Mouse (Mus musculus): ENCODE measurements around the gene Drosha.
"Not testable (repeated sequence)": the region's sequence is repeated elsewhere in the genome, so short reads cannot be mapped to it uniquely, and the experiment has no call there.

Drosha gene

DNA sequence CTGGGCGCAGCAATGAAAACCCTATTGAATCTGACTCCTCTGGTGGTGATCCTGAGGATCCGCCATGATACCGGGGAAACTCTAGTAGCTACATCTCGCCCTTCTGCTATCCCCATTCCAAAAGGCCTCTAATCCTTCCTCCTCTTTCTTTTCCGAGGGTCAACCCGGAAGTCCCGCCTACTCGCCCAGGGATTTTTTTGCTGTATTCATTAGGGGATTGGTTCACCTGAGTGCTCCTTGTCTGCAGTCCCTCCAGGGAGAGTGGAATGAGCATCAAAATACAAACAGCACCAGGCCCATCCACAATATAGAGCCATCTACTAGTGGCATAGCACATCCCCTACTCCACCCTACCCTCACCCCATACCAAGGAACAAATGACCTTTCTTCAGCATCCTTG is 62.6 kb downstream of the Drosha start:
- DNase-seq, result no peak

- no peak for DNase-seq
These were observed 63.7 kb downstream of the Drosha start for GRCm38 (mm10) chr15:12888312-12888711.

DNA sequence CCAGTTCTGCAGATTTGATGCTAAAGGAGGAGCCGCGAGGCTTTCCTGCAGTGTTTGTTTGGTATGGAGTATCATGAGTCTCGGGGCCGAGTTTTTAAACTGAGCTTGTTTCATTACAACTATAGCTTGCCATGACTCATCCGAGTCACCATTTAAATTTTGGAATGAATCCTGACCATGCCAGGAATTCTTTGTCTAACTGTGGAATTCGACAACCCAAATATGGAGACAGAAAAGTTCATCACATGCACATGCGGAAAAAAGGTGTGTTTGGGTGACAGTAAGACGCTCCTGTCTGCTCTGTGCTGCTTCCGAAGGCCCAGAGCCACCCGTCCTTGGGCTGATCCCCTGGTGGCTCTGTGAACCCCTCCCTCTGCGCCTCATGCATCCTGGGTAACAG is 65.3 kb downstream of the Drosha start:
- no peak for DNase-seq

- DNase-seq, result no peak
These were observed 70.8 kb downstream of the Drosha start for GRCm38 (mm10) chr15:12895426-12895825.

DNA sequence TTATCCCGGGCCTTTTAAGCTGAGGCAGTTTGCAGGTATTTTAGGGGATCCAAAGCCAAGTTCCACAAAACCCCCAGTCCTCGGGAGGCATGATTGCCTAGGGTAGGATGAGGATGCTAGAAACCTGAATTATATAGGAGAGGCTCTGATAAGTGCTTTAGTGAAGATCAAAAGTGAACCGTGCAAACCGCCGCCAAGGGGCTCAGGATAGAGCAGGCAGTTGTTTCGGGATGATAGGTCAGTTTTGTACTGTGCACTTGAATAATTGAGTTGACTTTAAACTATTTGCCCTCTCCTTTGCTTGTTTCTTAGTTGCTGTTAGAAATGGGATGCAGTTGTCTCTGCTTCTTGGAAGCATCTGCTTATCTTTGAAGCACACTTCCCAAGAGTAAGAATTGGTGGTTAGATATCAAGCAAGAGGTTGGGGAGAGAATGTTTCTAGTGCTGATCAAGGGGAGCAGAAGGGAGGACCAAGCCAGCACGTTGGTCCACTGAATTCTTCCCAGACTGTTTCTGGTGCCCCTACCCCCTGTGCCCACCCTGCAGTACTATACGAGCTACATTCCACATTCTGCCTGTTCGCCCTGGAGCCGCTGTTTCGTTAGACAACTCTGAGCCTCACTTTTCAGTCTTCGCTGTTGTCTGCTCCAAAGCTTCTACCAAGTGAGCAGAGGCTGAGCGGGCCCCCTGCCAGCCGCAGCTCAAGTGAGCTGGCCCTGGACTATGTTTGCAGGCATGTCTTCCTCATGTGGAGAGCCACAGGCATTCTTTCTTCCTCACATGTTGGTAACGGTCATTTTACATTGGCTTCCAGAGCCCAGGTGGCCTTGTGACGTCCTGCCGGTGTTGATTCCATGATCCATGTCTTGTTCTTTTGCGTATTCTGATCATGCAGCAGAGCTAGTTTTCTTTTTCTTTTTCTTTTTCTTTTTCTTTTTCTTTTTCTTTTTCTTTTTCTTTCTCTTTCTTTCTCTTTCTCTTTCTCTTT is 71.7 kb downstream of the Drosha start:
- DNase-seq, result no peak

DNA sequence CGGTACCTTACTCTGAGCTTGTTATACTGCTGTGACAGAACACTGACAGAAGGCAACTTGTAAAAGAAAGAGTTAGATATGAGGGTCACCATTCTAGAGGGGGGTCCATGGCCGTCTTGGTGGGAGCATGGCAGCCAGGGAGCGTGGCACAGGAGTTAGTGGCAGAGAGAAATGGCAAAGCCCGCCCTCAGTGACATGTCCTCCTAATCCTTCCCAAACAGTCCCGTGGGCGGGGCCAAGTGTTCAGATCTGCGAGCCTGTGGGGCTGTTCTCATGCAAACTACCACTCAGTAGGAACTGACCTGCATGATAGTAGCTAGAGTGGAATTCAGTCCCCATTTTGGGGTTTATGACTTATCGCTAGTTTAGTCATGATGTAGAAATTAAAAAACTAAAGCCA is 73.2 kb downstream of the Drosha start:
- no peak for DNase-seq

- no peak for DNase-seq
These were observed 76.0 kb downstream of the Drosha start for GRCm38 (mm10) chr15:12900428-12901196.

DNA sequence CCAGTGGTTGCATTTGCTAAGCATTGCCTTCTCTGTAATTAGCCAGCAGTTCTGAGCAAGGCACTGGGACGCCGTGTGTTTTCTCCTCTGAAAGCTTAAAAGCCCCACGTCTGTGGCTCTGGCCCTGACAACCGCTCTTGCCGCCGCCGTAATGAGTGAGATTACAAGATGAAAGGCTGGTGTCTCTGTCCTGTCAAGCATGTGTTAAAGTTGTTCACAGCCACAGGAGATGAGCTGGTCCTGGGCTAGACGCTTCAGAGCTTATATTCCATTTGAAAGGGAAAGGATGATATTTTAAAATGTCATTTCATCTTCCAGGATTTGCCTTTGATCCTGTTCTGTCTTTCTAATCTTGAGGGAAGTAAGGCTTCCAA is 76.6 kb downstream of the Drosha start:
- DNase-seq, result no peak

DNA sequence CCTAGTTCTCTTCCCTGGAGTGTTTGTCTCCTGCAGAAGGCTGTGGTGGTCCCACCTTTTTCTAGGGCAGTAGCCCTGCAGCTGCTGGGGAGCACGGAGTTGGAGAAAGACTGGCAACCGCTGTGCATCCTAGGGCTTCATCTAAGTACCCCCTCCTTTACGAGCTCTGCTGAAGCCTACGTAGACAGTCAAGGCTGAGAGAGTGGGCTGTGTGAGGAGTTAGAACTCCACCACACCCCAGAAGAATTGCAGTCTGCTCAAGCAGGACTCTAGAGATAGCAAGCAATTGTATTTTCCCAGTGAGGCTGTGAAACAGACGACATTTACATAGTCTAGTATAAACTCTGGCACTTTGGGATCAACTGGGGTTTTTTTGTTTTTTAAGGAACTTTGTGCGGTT is 79.8 kb downstream of the Drosha start:
- DNase-seq, result no peak

GRCm38 (mm10) chr15:12907962-12908719 is 83.5 kb downstream of the Drosha start:
- no peak for DNase-seq

DNA sequence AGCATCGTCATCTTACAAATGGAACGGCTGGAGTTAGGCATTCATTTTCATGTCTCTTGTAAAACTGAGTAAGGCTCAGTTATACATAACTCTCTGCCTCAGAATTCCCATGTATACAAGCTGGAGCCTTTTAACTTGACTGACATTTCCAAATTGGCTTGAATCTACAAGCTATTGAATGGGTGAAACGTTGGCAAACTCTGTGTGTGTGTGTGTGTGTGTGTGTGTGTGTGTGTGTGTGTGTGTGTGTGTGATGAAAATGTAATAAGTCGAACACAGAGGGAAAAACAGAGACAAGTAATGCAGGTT is 84.1 kb downstream of the Drosha start:
- DNase-seq, result no peak

GRCm38 (mm10) chr15:12909171-12909570 is 84.6 kb downstream of the Drosha start:
- DNase-seq, result no peak

DNA sequence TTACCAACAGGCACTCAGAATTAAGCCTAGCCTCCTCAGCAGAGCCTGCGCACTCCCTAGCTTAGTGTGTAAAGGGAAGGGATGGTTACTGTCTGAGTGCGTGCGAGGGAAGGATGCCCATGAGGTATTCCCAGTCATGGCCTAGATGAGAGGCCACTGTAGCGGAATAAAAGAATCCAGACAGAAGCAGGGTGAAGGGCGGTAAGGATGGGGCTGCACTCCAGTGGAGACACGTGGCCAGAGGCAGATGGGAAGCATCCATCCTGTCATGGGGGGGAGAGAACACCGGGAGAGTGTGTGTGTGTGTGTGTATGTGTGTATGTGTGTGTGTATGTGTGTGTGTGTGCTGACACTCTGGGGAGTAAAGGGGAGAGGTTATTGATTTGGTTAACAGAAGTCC is 86.5 kb downstream of the Drosha start:
- no peak for DNase-seq

DNA sequence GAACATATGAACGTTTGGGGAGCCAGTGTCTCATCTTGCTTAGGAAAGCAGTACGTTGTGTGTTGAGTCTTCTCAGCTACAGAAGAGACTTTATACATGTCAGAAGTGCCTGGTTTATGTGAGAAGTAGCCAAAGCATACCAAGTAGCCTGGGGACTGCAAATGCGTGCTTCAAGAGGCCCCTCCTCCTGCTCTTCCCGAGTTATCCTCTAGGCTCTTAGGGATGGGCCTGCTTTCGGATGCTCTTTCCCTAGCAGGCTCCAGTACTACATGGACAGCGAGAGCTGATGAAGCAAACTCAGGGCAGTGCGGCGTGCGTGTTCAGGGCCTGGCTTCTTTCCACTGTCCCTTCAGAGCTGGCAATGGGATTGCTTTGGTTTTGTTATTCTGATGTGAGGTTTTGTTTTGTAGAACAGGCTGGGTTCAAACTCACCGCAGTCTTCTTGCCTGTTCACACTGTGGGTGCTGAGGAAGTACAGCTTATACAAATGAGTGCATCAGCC is 91.8 kb downstream of the Drosha start:
- no peak for DNase-seq

GRCm38 (mm10) chr15:12919326-12919966 is 94.8 kb downstream of the Drosha start:
- not testable (repeated sequence) for DNase-seq

DNA sequence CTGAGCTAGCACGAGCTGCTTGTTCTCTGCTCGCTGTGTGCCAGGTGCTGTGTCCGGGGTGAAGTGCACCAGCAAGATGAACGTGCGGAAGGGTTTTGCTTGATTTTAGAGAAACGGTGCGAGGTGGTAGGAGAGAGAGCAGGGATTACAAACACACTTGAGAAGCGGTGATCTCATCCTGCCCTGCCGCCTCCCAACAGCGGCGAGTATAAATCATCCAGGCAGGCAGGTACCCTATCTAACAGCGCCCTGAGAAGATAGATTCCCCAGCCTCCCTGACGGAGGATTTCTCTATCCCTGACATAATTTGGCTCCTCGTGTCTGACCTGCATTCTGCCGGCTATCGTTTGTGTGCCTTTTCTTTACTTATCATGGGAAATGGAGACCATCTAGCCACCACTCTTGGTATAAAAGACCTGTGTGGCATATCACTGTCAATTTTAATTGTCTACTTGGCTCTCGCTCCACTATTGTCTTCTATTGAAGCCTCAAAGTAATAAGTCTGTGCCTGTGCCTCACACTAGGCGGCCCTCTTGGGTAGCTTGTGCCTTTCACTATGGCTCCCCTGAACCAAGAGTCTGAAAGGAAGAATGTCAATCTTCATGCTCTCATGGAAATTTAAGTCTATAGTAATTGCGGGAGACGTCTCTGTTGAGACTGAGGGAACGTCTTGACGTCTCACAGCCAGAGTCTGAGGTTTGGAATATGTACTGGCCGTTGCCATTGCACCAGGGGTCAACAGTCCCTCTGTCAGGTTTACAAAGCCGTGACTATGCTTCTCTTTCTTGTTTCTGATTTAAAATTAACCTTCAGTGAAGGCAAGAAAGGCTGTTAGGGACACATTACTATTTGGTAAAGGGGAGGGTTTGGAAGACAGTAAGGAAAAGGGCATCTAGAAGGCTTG is 95.6 kb downstream of the Drosha start:
- no peak for DNase-seq

GRCm38 (mm10) chr15:12921901-12922300 is 97.3 kb downstream of the Drosha start:
- no peak for DNase-seq

DNA sequence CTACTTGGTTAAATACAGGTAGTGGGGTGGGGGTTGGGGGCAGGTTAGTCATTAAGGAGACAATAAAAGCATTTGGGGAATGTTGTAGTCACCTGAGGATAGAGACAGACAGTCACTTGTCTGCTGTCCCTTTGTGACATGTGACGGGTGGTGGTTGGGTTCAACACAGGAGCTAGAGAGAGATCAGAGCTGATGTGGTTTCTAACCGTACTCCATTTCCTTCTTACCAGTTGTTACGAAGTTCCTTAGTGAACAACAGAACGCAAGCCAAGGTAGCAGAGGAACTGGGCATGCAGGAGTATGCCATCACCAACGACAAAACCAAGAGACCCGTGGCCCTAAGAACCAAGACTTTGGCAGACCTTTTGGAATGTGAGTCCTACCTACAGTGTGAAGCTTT is 99.2 kb downstream of the Drosha start:
- no peak for DNase-seq

- no peak for DNase-seq
These were observed 106.9 kb downstream of the Drosha start for GRCm38 (mm10) chr15:12931481-12931880.

DNA sequence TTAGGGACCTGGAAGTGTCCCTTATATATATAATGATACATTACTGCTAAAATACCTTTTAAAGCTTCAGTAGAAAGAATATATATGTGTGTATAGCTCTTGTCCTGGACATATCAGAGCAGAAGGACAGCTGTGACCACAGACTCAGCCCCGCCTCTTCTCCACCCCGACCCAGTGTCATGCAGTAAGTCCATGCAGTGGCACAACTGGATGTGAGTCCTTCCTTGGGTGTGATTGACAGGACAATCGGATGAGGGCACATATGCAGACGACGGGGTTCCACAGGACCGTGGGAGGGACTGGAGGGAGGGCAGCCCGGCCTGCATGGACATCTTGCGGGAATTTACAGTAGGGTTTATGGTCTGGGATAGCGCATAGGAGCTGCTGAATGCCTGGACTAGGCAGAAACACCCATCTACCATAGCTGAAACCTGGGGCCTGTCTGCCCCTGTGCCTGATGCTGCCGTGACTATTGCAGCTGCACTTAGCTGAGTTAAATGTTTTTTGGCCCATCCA is 111.7 kb downstream of the Drosha start:
- no peak for DNase-seq

- DNase-seq, result not testable (repeated sequence)
These were observed 112.7 kb downstream of the Drosha start for GRCm38 (mm10) chr15:12937326-12937725.

Data from embryo, embryonic 11 days (tissue).